Mouse (Mus musculus): ENCODE data around the gene Vps72.

The Vps72 gene

GRCm38 (mm10) chr3:95164840-95165239, 54.0 kb downstream of the Vps72 start:
- no peak for DNase-seq (ENCODE audit: low spot score in 2 of 2)

- no peak for DNase-seq (ENCODE audit: low spot score in 2 of 2)
Observed at GRCm38 (mm10) chr3:95169996-95170395, 59.2 kb downstream of the Vps72 start.

GRCm38 (mm10) chr3:95171105-95171504, 60.3 kb downstream of the Vps72 start:
- DNase-seq (ENCODE audit: low spot score in 2 of 2), result no peak

All from frontal cortex, postnatal 10 days (tissue).